Mouse (Mus musculus) left cerebral cortex, adult 18-20 months (tissue): ENCODE measurements around the gene Stard3. TPM values are rescaled to one million over a fixed set of nuclear protein-coding genes. Genes with fewer than 3 reads are reported as not detected.

Experiments
- DNase-seq, 2 experiments: peaks; one replicate each; pipeline ENCODE4 v3.0.0; 2021 to 2022; ENCODE audit warnings: low spot score in 2 of 2, mixed read lengths in 1 of 2
- total RNA-seq, 2 experiments: library from RNA; stranded (reverse); gene quantifications; 2 replicates each; pipeline ENCODE4 v1.2.3; 2021

Stard3 gene
- total RNA-seq, 2 experiments from 2014 or later: 39.8 to 40.9 TPM

GRCm38 (mm10) chr11:98328371-98329069 is 29.6 kb upstream of the Stard3 start:
- peak in 1 of 2 experiments; percentile 52 for DNase-seq

DNA sequence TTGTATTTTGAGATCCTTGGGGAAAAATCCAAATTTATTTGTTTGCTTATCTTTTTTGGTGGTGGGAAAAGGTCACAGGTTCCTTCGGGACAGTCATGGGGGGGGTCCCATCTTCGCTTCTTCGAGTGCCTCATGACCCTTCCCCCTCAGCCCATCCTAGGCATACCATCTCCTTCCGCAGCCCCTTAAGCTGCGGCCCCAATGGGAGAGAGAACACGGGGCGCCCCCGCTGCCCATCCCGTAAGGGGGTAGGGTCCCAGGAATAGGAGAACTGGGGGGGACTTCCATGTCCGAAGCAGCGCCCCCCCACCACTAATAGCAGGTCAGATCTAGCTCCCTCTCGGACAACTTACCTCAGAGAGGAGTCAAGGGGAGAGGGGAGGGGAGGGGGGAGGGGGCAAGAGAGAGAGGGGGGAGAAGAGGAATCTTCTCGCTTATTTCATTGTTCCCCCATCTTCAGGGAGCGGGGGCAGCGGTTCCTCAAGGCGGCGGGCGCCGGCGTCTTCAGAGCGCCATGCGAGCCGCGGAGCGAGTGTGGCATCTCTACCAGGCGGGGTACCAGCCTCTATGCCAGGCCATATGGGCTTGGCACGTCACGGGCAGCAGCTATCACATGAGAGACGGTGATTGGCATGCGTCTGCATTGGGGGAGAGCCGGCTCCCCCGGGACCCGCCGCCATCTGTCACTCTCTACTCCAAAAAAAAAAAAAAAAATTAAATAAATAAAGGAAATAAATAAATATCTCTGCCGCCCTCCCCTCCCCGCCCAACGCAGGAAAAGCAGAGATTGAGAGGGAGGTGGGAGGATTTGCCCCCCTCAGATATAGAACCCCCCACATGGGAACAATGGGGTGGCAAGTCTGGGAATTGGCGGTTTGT is 28.8 kb upstream of the Stard3 start, which contains the start of gene Neurod2:
Gene Neurod2, minus strand, starts transcription at position 568 of the 879 bp plus-strand sequence.
- peak; percentile 73 to 78 for DNase-seq

- DNase-seq: no peak
These were observed 28.0 kb upstream of the Stard3 start for GRCm38 (mm10) chr11:98329960-98330744.

GRCm38 (mm10) chr11:98330745-98331204 is 27.4 kb upstream of the Stard3 start:
- no peak for DNase-seq

DNA sequence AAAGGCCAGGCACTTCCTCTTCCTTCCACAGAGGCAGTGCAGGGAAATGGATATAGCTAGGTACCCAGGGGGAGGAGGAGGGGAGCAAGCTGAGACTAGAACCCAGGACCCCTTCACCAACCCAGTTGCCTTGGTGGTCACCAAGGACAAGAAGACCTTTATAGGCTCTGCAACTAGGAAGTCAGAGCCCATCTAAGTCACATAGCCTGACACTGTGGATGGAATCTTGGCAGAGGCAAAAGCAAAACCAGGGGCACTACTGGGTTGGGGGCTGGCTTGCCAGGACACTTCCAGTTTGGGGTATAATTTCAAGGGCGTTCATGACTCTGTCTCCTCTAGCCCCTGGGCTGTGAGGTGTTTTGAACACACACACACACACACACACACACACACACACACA is 26.8 kb upstream of the Stard3 start:
- DNase-seq: no peak

DNA sequence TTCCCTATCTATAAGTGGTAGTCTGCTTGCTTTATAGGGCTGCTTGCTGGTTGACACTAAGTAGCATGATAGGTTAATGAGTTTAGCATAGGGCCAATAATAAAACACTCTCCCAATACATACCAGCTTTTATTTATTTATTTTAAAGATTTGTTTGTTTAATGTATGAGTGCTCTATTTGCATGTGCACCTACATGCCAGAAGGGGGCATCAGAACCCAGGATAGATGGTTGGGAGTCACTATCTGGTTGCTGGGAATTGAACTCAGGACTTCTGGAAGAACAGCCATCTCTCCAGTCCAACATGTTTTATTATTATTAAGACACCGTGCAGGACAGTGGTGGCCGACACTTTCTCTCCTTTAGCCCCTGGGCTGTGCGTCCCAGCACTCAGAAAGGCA is 26.0 kb upstream of the Stard3 start:
- DNase-seq: no peak

GRCm38 (mm10) chr11:98332841-98333240 is 25.3 kb upstream of the Stard3 start:
- DNase-seq: no peak

GRCm38 (mm10) chr11:98333263-98333696 is 24.9 kb upstream of the Stard3 start:
- no peak for DNase-seq

DNA sequence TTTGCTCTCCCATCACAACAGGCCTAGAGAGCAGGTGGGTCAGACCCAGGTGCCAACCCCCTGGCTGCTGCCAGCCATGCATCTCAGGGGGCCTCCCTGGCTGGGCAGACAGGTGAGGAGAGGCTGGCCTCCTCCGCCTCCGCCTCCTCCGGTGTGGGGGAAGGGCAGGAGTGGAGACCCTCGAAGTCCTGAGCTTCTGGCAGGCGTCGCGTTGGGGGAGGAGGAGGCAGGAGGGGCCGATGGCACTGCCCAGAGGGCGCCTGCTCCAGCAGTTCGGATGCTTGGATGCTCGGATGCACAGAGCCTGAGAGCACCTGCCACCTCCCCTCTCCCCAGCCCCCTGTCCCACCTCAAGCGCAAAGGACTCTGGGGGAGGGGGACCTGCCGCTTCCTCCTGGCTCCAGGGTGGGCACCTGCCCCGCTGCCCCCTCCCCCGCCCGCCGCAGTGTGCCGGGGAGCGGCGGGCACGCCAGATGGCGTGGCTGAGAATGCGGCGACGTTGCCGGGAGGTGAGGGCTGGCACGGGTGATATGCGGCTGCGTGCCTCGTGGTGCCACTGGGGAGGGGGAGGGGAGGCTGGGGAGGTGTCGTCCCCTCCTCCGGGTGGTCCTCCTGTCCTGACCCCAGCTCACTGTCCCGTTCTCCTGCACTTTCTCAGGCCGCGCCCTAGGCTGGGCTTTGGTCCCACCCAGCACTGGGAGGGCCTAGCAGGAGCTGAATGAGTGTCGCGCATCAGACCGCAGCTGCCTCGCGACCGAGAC is 24.0 kb upstream of the Stard3 start:
- DNase-seq: peak in 1 of 2 experiments; percentile 54

DNA sequence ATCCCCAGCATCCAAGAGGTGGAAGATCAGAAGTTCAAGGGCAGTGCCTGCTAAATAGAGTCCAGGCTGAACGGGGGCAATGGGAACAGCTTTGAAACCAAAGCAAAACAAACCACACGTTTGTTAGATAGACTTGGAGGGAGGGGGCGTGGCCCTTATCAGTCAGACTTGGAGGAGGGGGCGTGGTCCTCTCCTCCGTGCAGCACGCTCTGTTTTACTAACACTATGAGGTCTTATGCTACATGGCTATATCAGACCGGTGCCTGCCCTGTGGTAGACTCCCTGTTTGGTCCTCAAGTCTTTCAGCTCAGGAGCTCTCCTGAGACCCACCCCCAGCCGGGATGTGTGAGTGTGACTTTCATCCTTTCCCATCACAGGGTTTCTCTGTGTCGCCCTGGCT is 22.9 kb upstream of the Stard3 start:
- no peak for DNase-seq

DNA sequence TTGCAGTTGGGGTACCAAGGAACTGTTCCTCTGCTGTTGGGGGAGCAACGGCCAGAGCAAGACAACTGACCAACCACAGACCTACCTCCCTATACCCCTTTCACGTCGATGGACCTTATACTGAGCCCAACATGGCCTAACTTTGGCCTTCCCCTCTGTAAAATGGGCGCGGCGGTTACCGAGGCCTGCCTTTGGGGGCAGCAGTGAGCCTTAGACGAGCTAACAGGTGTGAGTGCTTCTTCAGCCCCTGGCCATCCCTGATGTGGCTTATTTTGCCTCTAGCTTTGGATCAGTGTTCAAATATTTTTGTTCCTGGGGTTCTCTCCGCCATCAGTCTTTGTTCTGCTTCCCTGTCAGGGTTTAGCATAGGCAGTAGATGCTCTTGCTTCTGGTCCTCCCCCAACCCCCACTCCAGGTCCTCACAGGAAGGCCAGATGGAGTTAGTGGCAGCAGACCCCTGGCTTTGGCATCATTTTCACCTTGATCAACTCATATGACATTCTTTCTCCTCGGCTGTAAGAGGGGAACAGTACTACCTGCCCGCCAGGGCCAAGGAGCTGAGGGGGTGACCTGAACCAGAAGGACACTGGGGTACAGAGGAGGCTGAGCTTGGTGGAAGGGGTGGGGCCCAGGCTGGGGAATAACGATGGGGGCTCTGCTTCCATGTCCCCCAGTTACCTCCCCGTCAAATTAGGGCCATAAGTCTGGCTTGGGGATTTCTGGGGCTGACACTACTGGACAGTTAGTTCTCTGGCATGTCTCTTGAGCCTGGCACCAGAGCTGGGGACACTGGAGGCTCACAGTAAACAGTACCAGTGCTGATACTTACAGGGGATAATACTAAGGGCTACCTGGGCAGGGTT is 21.7 kb upstream of the Stard3 start:
- DNase-seq: no peak

DNA sequence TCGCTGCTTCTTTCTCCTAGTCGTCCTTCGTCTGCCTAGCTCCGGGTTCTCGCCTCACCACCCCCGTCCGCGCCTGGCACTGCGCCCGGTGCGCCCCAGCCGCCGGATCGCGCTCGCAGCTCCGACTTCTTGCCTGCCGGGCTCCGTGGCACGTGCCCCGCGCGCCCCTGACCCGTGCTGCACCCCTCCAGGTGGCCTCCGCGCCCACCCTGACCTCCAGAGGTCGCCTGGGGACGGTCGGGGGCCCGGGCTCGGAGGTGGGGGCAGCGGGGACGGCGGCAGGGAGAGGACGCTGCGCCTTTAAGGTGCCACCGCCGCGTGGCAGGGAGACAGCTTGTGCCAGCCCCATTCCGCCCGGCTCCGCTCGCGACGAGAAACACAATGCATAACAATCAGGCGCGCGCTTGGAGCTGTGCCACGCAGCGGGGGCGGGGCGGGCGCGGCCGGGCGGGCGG is 19.6 kb upstream of the Stard3 start:
- DNase-seq: peak; percentile 85 to 90

GRCm38 (mm10) chr11:98339071-98339501 is 19.1 kb upstream of the Stard3 start:
- no peak for DNase-seq

- no peak for DNase-seq
These were observed 18.4 kb upstream of the Stard3 start for GRCm38 (mm10) chr11:98339679-98340287.

- no peak for DNase-seq
These were observed 17.6 kb upstream of the Stard3 start for GRCm38 (mm10) chr11:98340597-98340996.

GRCm38 (mm10) chr11:98341174-98341573 is 17.0 kb upstream of the Stard3 start:
- no peak for DNase-seq

DNA sequence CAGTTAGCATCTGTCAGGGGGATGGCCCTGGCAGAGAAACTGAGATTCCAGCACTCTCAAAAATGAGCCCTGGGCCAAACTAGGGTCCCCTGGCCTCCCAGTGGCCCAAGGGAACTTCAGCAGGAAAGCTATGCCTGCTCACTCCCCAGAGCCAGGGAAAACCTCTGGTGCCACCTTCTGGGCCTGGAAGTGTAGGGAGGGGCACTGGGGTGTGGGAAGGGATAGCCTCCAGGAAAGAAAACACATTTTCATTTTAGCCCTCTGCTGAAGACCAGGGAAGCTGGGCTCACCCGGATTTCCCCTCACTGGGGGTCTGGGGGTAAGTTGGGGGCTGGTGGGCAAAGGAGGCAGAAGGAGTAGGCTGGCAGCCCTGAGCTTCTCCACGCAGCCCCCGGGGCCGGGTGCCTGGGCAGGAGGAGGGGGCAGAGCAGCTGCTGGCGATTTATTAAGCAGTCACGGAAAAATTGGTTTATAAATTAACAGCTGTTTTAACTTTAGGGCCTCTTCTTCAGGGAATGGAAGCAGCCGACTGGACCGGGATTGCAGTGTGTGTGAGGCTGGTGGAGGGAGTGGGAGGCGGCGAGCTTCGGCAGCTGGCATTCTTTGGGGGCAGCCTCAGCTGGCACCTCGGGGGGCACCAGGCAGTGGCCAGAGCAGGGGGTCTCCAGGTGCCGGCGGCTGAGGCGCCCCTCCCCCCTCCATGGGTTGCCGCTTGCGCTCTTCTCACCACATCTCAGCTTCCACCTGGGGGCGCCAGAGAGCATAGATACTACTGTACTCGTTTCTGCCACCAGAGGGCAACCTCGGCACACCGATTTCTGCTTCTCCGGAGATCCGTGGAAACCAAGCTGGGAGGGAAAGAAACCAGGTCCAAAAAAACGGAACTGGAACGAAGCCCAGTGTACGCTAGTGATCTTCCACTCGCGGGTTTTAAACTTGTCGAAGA is 15.9 kb upstream of the Stard3 start:
- peak; percentile 97 to 99 for DNase-seq

GRCm38 (mm10) chr11:98345253-98345652 is 12.9 kb upstream of the Stard3 start:
- peak; percentile 87 to 92 for DNase-seq
